Mouse (Mus musculus) right cerebral cortex, postnatal 14 days (tissue): Measurements from ENCODE around the gene Scarf1.
A peak's percentile ranks its signal among the peaks of the same experiment; 100 is the strongest.
"Not testable (repeated sequence)": the region's sequence is repeated elsewhere in the genome, so short reads cannot be mapped to it uniquely, and the experiment has no call there.

Experiments used
- DNase-seq: peaks from one replicate; pipeline ENCODE4 v3.0.0; 2022

Gene Scarf1

GRCm38 (mm10) chr11:75538184-75538969 is 25.0 kb downstream of the Scarf1 start:
- no peak for DNase-seq

DNA sequence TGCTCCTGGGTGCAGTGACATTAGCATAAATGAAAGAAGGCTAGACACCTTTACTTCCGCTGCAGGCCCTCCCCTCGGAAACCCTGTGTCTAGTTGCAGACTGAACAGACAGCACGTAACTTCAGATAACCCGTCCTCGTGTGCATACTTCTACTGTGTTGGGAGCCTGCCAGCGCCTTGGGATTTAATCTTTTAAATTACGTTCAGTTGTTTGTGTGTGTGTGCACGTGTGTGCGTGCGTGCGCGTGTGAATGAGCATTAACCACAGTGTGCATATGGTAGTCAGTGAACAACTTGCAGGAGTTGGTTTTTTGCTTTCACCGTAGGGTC is 25.6 kb downstream of the Scarf1 start:
- peak; percentile 38 for DNase-seq

DNA sequence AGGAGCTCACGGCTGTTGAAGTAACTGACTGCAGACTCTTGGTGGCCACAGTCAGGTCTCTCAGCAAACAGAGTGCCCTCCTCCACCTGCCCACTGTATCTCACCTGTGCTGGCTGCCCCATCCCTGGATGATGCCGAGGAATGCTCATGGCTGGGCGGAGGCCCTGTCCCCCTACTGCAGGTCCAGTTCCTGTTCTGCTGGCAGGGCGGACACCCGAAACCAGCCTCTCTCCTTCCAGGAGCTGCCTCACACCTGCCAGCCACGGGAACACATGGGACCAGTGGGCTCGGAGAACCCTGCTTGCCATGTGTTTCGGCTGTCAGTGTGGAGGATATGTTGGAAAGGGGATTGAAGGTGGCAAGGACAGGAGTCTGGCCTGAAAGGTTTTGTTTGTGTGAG is 26.9 kb downstream of the Scarf1 start:
- DNase-seq: no peak

- no peak for DNase-seq
Observed at GRCm38 (mm10) chr11:75540710-75541581, 27.6 kb downstream of the Scarf1 start.

DNA sequence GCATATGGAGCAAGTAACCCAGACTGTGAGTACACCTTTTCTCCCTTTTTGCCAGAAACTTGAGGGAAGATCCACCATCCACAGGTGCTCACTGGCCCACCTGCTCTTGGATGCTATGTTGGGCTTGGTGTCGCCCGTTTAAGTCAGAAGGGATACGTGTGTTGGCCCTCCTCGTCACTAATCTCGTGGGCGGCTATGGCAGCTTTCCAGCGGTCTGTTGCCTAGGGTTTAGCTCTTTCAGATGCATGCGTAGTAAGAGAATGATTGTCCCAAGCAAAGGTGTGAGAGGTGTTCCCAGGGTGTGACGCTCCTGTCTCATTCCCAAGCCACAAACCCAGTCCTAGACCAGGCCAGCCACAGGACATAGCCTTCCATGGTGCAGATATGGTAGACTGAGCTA is 31.4 kb downstream of the Scarf1 start:
- no peak for DNase-seq

GRCm38 (mm10) chr11:75546057-75546456 is 32.7 kb downstream of the Scarf1 start:
- DNase-seq: no peak

GRCm38 (mm10) chr11:75549658-75550111 is 36.3 kb downstream of the Scarf1 start:
- DNase-seq: no peak

DNA sequence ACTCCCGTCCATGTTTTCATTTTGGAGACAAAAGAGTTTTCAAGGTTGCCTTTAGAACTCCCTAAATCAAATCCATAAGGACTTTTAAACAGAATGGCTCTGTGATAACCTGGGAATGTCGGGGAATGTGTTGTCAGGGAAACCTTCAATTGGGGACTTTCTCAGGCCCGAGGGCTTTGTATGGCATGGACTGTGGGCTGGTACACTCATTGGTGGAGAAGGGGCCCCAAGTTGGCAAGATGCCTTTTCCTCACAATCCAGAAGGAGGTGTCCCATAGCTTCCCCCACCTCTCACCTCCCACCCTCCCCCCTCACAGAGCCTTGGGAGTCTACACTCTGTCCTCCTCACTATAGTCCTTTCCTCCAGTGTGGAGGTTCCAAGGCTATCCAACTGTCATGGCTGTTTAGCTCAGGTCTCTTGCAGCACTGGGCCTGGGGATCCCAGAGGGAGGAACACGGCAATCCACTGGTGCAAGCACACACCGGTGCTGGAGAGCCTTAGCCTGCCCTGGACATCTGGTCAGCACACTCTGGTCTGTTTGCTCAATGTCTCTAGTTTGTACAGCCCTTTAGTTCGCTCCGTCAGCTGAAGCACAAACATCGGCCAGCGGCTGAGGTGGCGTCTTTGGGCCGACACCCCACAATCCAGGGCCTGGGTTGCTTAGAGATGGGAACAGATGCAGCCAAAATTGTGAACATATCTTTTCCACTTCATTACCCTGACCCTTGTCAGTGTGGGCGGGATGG is 37.0 kb downstream of the Scarf1 start:
- DNase-seq: no peak

DNA sequence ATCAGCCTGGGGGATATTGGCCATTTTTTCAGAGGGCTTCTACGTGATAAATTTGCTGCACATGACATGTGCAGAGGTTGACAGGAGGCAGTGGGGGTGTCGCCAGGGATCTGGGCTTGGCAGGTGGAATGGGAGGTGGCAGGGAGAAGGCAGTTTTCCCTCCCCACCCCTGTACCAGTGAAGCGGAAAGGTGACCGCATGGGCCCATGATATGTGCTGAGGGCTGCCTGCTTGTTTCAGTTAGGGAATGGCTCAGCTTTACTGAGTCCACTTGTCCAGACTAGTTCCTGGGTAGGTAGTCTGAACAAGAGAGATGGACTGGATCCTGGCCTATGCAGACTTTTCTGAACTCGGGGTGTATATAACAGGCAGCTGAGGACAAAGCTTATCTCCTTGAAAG is 38.0 kb downstream of the Scarf1 start:
- DNase-seq: no peak

DNA sequence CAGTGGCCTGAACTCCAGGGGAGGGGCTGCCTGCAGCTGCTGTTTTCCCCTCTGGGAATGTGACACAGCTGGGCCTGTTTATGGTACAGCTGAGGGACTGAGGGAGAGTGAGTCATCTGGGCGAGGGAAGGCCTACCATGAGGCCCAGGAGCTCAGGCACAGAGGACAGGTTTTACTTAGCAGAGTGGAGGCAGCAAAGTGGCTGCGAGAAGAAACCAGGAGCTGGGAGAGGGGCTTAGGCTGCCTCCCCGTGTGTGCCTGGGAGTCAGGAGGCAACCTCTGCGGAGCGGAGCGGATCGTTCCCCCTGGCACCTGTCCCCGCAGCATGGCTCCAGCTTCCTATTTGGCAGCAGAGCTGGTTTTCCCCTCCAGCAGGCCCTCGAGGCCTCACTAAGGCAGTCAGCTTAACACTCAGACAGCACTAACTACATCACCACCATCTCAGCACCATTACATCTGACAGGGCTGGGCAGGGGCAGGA is 38.7 kb downstream of the Scarf1 start:
- peak; percentile 35 for DNase-seq

DNA sequence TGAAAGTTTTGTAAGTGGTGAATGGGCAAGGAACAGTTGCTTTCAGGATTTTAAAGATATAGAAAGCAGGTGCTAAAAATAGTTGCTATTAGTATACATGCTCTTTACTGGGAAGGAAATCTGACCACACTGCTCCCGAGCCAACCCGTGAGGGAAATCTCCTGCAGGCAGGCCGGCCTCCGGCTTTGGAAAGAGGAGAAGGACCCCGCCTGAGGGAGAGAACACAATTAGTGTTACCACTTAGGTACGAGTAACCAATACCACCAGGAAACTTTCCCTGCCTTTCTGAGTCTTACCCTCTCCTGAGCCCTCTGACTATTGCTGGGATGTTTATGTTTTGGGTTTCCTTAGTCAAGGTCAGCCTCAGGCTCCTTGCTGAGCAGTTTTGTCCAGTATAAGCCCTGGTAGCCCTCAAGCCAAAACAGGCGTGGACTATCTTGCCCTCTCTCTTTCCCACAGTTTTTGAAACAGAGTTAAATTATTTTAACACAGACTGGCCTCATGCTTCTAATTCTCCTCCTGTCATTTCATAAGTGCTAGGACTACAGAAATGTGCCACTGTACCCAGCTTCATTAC is 39.7 kb downstream of the Scarf1 start:
- DNase-seq: no peak

- not testable (repeated sequence) for DNase-seq
Observed at GRCm38 (mm10) chr11:75556006-75556405, 42.7 kb downstream of the Scarf1 start.

DNA sequence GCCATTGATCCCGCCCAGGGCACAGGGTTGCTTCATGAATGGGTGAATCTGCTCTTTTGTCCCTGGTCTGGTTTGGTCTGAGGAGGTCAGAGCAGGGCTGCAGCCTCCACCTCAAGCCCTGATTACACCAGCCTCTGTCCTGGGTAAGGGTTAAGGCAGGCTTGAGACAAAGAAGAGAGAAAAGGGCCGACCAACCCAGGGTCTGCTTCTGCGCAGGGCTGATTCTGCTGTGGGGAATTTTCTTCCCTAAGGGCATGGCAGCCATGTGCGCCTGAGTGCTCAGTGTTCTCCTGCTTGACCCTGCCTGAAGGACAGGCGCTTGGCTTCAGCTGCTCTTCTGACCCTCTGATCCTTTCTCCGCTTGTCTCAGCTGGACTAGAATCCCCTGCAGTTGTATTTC is 43.8 kb downstream of the Scarf1 start:
- no peak for DNase-seq

- DNase-seq: no peak
Observed at GRCm38 (mm10) chr11:75558101-75558500, 44.8 kb downstream of the Scarf1 start.

- DNase-seq: no peak
Observed at GRCm38 (mm10) chr11:75559870-75560504, 46.6 kb downstream of the Scarf1 start.

GRCm38 (mm10) chr11:75560530-75561409 is 47.4 kb downstream of the Scarf1 start:
- no peak for DNase-seq

DNA sequence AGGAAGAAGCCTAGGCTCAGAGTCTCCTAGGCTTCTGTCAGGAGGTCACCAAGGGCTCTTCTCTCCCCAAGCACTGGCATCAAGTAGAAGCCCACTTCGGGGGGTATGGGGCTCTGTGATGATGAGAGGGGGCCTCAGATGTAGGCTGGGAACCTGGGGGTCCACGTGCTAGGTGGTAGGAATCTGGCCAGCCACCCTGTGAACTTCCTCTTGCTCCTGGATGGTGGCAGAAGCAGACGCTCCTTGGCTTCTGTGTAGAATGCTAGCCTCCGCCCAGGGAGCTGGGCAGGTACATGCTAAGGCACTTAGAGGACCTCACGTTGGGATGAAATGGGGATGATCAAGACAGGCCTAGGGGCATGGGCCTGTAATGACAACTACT is 48.1 kb downstream of the Scarf1 start:
- DNase-seq: no peak

DNA sequence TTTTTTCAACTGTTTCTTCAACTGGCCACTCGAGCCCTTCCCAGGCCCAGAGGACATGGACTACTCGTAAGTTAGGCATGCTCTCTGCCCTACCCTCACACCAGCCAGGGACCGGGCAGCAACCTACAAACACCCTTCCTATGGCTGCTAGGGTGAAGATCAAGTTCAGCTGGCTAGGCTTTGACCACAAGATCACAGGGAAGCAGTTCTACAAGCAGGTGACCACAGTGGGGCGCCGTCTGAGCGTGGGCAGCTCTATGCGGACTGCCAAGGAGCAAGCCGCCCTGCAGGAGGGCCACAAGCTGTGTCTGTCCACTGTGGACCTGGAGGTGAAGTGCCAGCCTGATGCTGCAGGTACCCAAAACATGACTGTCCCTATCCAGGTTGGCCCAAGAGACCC is 49.5 kb downstream of the Scarf1 start:
- DNase-seq: no peak

DNA sequence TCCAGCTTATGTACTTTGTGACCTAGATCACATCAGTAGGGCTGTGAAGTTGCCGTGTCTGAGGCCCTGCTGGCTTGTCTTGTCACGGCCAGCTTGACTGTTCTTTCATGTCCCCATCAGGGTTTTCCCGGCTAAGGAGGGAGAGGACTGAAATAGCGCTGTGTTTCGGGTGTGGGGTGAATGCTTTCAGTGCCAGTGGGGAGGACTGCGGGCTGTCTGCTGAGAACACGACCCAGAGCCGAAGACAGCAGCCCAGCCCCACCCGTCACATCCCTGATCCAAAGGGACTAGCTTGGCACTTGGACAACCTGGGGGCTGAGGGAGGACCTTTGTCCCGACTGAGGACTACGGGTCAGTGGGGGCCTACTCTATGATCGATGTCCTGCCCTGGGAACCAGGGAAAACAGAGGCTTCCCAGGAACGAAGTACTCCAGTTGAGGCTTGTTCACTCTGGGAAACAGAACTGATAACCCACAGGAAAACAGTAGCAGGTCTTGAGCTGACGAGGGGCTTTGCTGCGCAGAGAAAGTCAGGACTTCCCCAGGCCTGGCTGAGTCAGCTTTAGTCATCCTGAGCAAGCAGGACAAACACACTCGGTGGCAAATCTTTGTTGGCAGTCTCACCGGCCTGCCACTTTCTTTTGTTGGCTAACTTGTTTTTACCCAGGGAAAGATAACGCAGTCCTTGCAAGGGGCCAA is 50.7 kb downstream of the Scarf1 start:
- no peak for DNase-seq

DNA sequence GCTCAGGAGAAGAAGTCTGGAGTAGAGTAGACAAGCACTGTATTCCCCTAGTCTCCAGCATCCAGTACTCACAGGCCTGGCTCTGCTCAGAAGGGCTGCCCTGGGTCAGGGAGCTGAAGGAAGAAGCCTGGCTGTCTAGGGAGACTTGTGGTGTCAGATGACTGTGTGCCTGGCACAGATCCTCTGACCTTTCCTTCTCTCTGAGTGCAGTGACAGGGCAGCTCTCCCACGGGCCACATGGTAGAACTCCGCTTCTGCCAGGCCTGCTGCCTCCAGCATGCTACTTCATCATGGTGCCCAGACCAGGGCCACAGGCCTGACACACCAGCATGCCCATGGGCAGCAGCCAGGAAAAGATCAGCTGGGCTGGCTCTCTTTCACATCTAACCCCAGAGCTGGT is 52.5 kb downstream of the Scarf1 start:
- no peak for DNase-seq
